Mouse (Mus musculus) thymus, adult 2 months (tissue): ENCODE data around the gene Srp54a. TPM values are rescaled to one million over a fixed set of nuclear protein-coding genes. Genes with fewer than 3 reads are reported as not detected.
"Not testable (repeated sequence)": the region's sequence is repeated elsewhere in the genome, so short reads cannot be mapped to it uniquely, and the experiment has no call there.

Source experiments
- DNase-seq: peaks from one replicate; pipeline ENCODE4 v3.0.0; 2021
- H3K27ac ChIP-seq: fragments of 200-500 bp; 2 replicates; pipeline ENCODE4 v1.5.1; 2012; ENCODE audit warnings: low read length, control low read depth; ENCODE audit not compliant: control insufficient read depth, insufficient read depth
- H3K27me3 ChIP-seq: fragments of 200-500 bp; 2 replicates; pipeline ENCODE4 v1.6.1; 2012; ENCODE audit warnings: mild to moderate bottlenecking, low read length, moderate library complexity, mixed read lengths; ENCODE audit not compliant: control insufficient read depth, insufficient read depth
- H3K36me3 ChIP-seq: fragments of 200-500 bp; 2 replicates; pipeline ENCODE4 v1.6.1; 2012; ENCODE audit warnings: mild to moderate bottlenecking, low read length, moderate library complexity; ENCODE audit not compliant: control insufficient read depth, insufficient read depth
- H3K4me1 ChIP-seq: fragments of 200-500 bp; replicated peaks from 2 replicates; pipeline ENCODE4 v1.6.1; 2012; ENCODE audit warnings: low read length; ENCODE audit not compliant: control insufficient read depth, insufficient read depth
- H3K4me3 ChIP-seq: fragments of 200-500 bp; 2 replicates; pipeline ENCODE4 v1.5.1; 2012; ENCODE audit warnings: mild to moderate bottlenecking, low read length, control low read depth, moderate library complexity; ENCODE audit not compliant: control insufficient read depth, insufficient read depth
- CTCF ChIP-seq: fragments of 200-500 bp; IDR thresholded peaks from 2 replicates; pipeline ENCODE4 v1.5.1; 2012; ENCODE audit warnings: mild to moderate bottlenecking, control low read depth, low read length, moderate library complexity, borderline replicate concordance; ENCODE audit not compliant: control insufficient read depth, poor library complexity, insufficient read depth; ENCODE audit errors: extremely low read depth
- POLR2A ChIP-seq: fragments of 200-500 bp; IDR thresholded peaks from 2 replicates; pipeline ENCODE4 v1.6.1; 2012; ENCODE audit warnings: mild to moderate bottlenecking, low read length, control low read depth, moderate library complexity; ENCODE audit not compliant: control insufficient read depth, poor library complexity, insufficient read depth; ENCODE audit errors: extremely low read depth
- WGBS: fragments of 180-500 bp; shearing (Covaris S2); methylation state at CpG from one replicate; pipeline ENCODE4 v1.1.7; 2018; 5-methylcytosine and 5-hydroxymethylcytosine counted together
- polyA plus RNA-seq: library from polyadenylated mRNA; depleted of rRNA; stranded (reverse); fragments of >200 nt; gene quantifications from 2 replicates; pipeline ENCODE4 v1.2.3, GENCODE M21; 2012; rRNA removed

Srp54a gene
- 21.9 and 23.9 TPM in 2 replicates for polyA plus RNA-seq

GRCm38 (mm10) chr12:55079726-55080600, at the start of gene Srp54a, which contains the start of gene 2700097O09Rik:
Srp54a (plus strand) TSS chr12:55080262.
2700097O09Rik (minus strand) TSS chr12:55080110.
- DNase-seq, result peak; percentile 91
- not testable (repeated sequence) for H3K4me1 ChIP-seq, H3K27me3 ChIP-seq, H3K36me3 ChIP-seq
- Histone ChIP-seq H3K27ac (peak within 1 kb of the TSS; percentile 72), H3K4me3 (peak within 1 kb of the TSS; percentile 97)
- under 1% methylated on average over 60 of the region's 60 CpGs for WGBS
- TF ChIP-seq POLR2A, result peak; percentile 42; the same call in 1 of the 2 replicates
- 0 out of 2 replicates have a peak, but pooled peaks have one; percentile 31 for TF ChIP-seq CTCF

- no peaks in the 10 kb centered on the region for H3K36me3 ChIP-seq
- no peak for DNase-seq
- no peak overlapping the region for H3K4me3 ChIP-seq
- H3K4me1 ChIP-seq, result no peaks in the 10 kb centered on the region
- no peaks in the 10 kb centered on the region for H3K27me3 ChIP-seq
- TF ChIP-seq POLR2A (no peak), CTCF (no peak)
- WGBS, result 77% methylated on average over 15 of the region's 15 CpGs
- no peak overlapping the region for H3K27ac ChIP-seq
These were observed 39.1 kb upstream of the Srp54a start for GRCm38 (mm10) chr12:55041011-55041410.

GRCm38 (mm10) chr12:55049731-55050353, 30.2 kb upstream of the Srp54a start:
- Histone ChIP-seq H3K27me3 (no peaks in the 10 kb centered on the region), H3K27ac (no peak overlapping the region), H3K36me3 (no peaks in the 10 kb centered on the region), H3K4me3 (no peak overlapping the region), H3K4me1 (peaks cover 10% of the 10 kb centered on the region)
- 31% methylated on average over 8 of the region's 8 CpGs for WGBS
- DNase-seq, result no peak
- TF ChIP-seq POLR2A (no peak), CTCF (no peak)

- no peaks in the 10 kb centered on the region for H3K36me3 ChIP-seq
- DNase-seq, result no peak
- H3K27me3 ChIP-seq, result no peaks in the 10 kb centered on the region
- no peak overlapping the region for H3K4me3 ChIP-seq
- WGBS, result 57% methylated on average over 8 of the region's 8 CpGs
- H3K27ac ChIP-seq, result no peak overlapping the region
- H3K4me1 ChIP-seq, result peaks cover 10% of the 10 kb centered on the region
- TF ChIP-seq POLR2A (no peak), CTCF (no peak)
These were observed 28.6 kb upstream of the Srp54a start for GRCm38 (mm10) chr12:55051210-55052173.

GRCm38 (mm10) chr12:55053267-55053666, 26.8 kb upstream of the Srp54a start:
- Histone ChIP-seq H3K4me1 (peaks cover 10% of the 10 kb centered on the region), H3K36me3 (no peaks in the 10 kb centered on the region), H3K27me3 (no peaks in the 10 kb centered on the region), H3K4me3 (no peak overlapping the region), H3K27ac (no peak overlapping the region)
- DNase-seq, result no peak
- WGBS, result 94% methylated on average over 7 of the region's 7 CpGs
- TF ChIP-seq POLR2A (no peak), CTCF (no peak)
